Mouse (Mus musculus): ENCODE results near the gene Phf23. TPM values are rescaled to one million over a fixed set of nuclear protein-coding genes. Genes with fewer than 3 reads are reported as not detected.
"Not testable (repeated sequence)": the region's sequence is repeated elsewhere in the genome, so short reads cannot be mapped to it uniquely, and the experiment has no call there.

The Phf23 gene
- polyA plus RNA-seq, 1 experiment from 2014 or later: 27.5 TPM

- Histone ChIP-seq H3K4me2 (ENCODE audit: low read length) (no peak overlapping the region), H3K36me3 (ENCODE audit: control insufficient read depth, insufficient read depth, low read length) (no peaks in the 10 kb centered on the region), H3K27me3 (ENCODE audit: control insufficient read depth, insufficient read depth, low read length) (no peaks in the 10 kb centered on the region; the same call in 1 of the 2 replicates), H3K9me3 (ENCODE audit: control insufficient read depth, low read length) (no peaks in the 10 kb centered on the region), H3K4me1 (ENCODE audit: control insufficient read depth in 2 of 2, insufficient read depth in 2 of 2, low read length in 2 of 2) (peaks cover 5 to 11% of the 10 kb centered on the region in 2 experiments), H3K9ac (ENCODE audit: low read length) (no peak overlapping the region), H3K4me3 (ENCODE audit: control insufficient read depth in 1 of 2, insufficient read depth in 1 of 2, low read depth in 1 of 2, low read length in 2 of 2) (no peak overlapping the region), H3K27ac (replicated peaks in 1 of 2; ENCODE audit: control insufficient read depth in 1 of 2, insufficient read depth in 1 of 2, low read depth in 2 of 2, low read length in 2 of 2) (no peak overlapping the region)
- no peak for ATAC-seq (ENCODE audit: insufficient number of reproducible peaks, insufficient read depth, low FRiP score, low read depth)
- WGBS: 54% methylated on average over 1 of the region's 1 CpGs
Measured at GRCm38 (mm10) chr11:69952274-69952673, 43.3 kb upstream of the Phf23 start.

DNA sequence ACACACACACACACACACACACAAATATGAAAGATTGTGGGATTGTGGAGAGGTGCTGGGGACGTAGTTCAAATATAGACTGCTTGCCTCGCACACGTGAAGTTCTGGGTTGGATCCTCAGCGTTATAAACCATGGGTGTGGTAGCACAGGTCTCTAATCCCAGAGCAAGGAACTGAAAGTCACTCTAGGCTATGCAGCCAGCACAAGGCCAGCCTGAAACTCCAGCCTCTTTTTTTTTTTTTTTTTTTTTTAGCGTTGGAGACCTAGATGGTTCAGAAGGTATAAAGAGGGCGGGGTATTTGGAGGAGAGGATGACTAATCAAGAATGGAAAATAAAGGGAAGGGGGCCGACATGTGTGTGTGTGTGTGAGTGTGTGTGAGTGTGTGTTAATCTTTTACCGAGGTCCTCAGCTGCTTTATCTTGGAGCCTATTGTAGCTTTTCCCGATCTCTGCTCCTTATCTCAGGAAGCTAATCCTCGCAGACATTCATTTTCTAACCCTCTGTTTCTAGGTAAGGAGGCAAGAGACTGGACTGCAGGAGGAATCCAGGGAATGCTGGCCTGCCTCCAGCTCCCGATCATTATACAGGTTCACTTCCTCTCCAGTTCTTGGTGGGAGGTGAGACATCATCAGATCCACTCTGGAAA is 42.2 kb upstream of the Phf23 start:
- WGBS: 23% methylated on average over 11 of the region's 11 CpGs
- no peak overlapping the region for H3K9ac ChIP-seq (ENCODE audit: low read length)

GRCm38 (mm10) chr11:69955618-69956017 is 40.0 kb upstream of the Phf23 start:
- not testable (repeated sequence) for H3K27me3 ChIP-seq (ENCODE audit: control insufficient read depth, insufficient read depth, low read length); ATAC-seq (ENCODE audit: insufficient number of reproducible peaks, insufficient read depth, low FRiP score, low read depth); H3K4me3 ChIP-seq (ENCODE audit: control insufficient read depth in 1 of 2, insufficient read depth in 1 of 2, low read depth in 1 of 2, low read length in 2 of 2); H3K9me3 ChIP-seq (ENCODE audit: control insufficient read depth, low read length); H3K27ac ChIP-seq (replicated peaks in 1 of 2; ENCODE audit: control insufficient read depth in 1 of 2, insufficient read depth in 1 of 2, low read depth in 2 of 2, low read length in 2 of 2); H3K36me3 ChIP-seq (ENCODE audit: control insufficient read depth, insufficient read depth, low read length); H3K4me1 ChIP-seq (ENCODE audit: control insufficient read depth in 2 of 2, insufficient read depth in 2 of 2, low read length in 2 of 2); H3K4me2 ChIP-seq (ENCODE audit: low read length); H3K9ac ChIP-seq (ENCODE audit: low read length)
- 66% methylated on average over 3 of the region's 4 CpGs for WGBS

More for the DNA sequence above, 42.2 kb upstream of the Phf23 start:
- Histone ChIP-seq H3K4me3 (ENCODE audit: control insufficient read depth in 1 of 2, insufficient read depth in 1 of 2, low read depth in 1 of 2, low read length in 2 of 2) (no peak overlapping the region), H3K9me3 (ENCODE audit: control insufficient read depth, low read length) (no peaks in the 10 kb centered on the region), H3K4me1 (ENCODE audit: control insufficient read depth in 2 of 2, insufficient read depth in 2 of 2, low read length in 2 of 2) (peaks cover 4 to 11% of the 10 kb centered on the region in 2 experiments), H3K36me3 (ENCODE audit: control insufficient read depth, insufficient read depth, low read length) (no peaks in the 10 kb centered on the region), H3K27me3 (ENCODE audit: control insufficient read depth, insufficient read depth, low read length) (no peaks in the 10 kb centered on the region; the same call in 1 of the 2 replicates), H3K4me2 (ENCODE audit: low read length) (0 out of 2 replicates have a peak overlapping the region, but pooled peaks have one; percentile 6), H3K27ac (replicated peaks in 1 of 2; ENCODE audit: control insufficient read depth in 1 of 2, insufficient read depth in 1 of 2, low read depth in 2 of 2, low read length in 2 of 2) (no peak overlapping the region)
- ATAC-seq (ENCODE audit: insufficient number of reproducible peaks, insufficient read depth, low FRiP score, low read depth): no peak

DNA sequence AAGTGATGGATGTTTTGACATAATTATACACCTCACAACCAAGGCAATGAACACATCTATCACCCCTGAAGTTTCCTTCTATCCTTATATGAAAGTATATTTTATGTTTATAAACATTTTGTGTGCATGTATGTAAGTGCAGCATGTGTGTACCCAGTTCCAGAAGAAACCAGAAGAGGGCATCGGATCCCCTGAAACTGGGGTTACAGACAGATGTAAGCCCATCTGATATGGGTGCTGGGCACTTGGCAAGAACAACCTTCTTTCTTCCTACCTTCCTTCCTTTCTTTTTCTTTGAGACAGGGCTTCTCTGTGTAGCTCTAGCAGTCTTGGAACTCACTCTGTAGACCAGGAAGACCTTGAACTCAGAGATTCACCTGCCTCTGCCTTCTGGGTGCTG is 39.4 kb upstream of the Phf23 start:
- Histone ChIP-seq H3K9me3 (ENCODE audit: control insufficient read depth, low read length) (no peaks in the 10 kb centered on the region), H3K4me1 (ENCODE audit: control insufficient read depth in 2 of 2, insufficient read depth in 2 of 2, low read length in 2 of 2) (peaks cover 0 to 7% of the 10 kb centered on the region in 2 experiments; a peak in 2 of 4 replicates), H3K9ac (ENCODE audit: low read length) (no peak overlapping the region), H3K4me3 (ENCODE audit: control insufficient read depth in 1 of 2, insufficient read depth in 1 of 2, low read depth in 1 of 2, low read length in 2 of 2) (no peak overlapping the region), H3K27me3 (ENCODE audit: control insufficient read depth, insufficient read depth, low read length) (peaks cover 8% of the 10 kb centered on the region; the same call in 1 of the 2 replicates), H3K36me3 (ENCODE audit: control insufficient read depth, insufficient read depth, low read length) (no peaks in the 10 kb centered on the region), H3K27ac (replicated peaks in 1 of 2; ENCODE audit: control insufficient read depth in 1 of 2, insufficient read depth in 1 of 2, low read depth in 2 of 2, low read length in 2 of 2) (no peak overlapping the region), H3K4me2 (ENCODE audit: low read length) (no peak overlapping the region)
- no peak for ATAC-seq (ENCODE audit: insufficient number of reproducible peaks, insufficient read depth, low FRiP score, low read depth)
- WGBS: 83% methylated on average over 1 of the region's 1 CpGs

- WGBS: 21% methylated on average over 5 of the region's 5 CpGs
Measured at GRCm38 (mm10) chr11:69960616-69961015, 35.0 kb upstream of the Phf23 start.

GRCm38 (mm10) chr11:69961841-69962240 is 33.7 kb upstream of the Phf23 start:
- Histone ChIP-seq H3K4me1 (ENCODE audit: control insufficient read depth in 2 of 2, insufficient read depth in 2 of 2, low read length in 2 of 2) (peaks cover 2 to 12% of the 10 kb centered on the region in 2 experiments; a peak in 3 of 4 replicates), H3K36me3 (ENCODE audit: control insufficient read depth, insufficient read depth, low read length) (no peaks in the 10 kb centered on the region), H3K4me2 (ENCODE audit: low read length) (no peak overlapping the region), H3K9ac (ENCODE audit: low read length) (no peak overlapping the region), H3K27me3 (ENCODE audit: control insufficient read depth, insufficient read depth, low read length) (peaks cover 61% of the 10 kb centered on the region), H3K9me3 (ENCODE audit: control insufficient read depth, low read length) (no peaks in the 10 kb centered on the region), H3K4me3 (ENCODE audit: control insufficient read depth in 1 of 2, insufficient read depth in 1 of 2, low read depth in 1 of 2, low read length in 2 of 2) (no peak overlapping the region), H3K27ac (replicated peaks in 1 of 2; ENCODE audit: control insufficient read depth in 1 of 2, insufficient read depth in 1 of 2, low read depth in 2 of 2, low read length in 2 of 2) (no peak overlapping the region)
- ATAC-seq (ENCODE audit: insufficient number of reproducible peaks, insufficient read depth, low FRiP score, low read depth): no peak
- 38% methylated on average over 5 of the region's 5 CpGs for whole genome bisulfite sequencing

More at GRCm38 (mm10) chr11:69960616-69961015, 35.0 kb upstream of the Phf23 start:
- H3K27ac ChIP-seq (replicated peaks in 1 of 2; ENCODE audit: control insufficient read depth in 1 of 2, insufficient read depth in 1 of 2, low read depth in 2 of 2, low read length in 2 of 2): no peak overlapping the region
- peaks cover 49% of the 10 kb centered on the region for H3K27me3 ChIP-seq (ENCODE audit: control insufficient read depth, insufficient read depth, low read length)
- ATAC-seq (ENCODE audit: insufficient number of reproducible peaks, insufficient read depth, low FRiP score, low read depth): no peak
- peaks cover 0 to 4% of the 10 kb centered on the region in 2 experiments; a peak in 2 of 4 replicates for H3K4me1 ChIP-seq (ENCODE audit: control insufficient read depth in 2 of 2, insufficient read depth in 2 of 2, low read length in 2 of 2)
- no peaks in the 10 kb centered on the region for H3K9me3 ChIP-seq (ENCODE audit: control insufficient read depth, low read length)
- H3K36me3 ChIP-seq (ENCODE audit: control insufficient read depth, insufficient read depth, low read length): no peaks in the 10 kb centered on the region
- no peak overlapping the region for H3K4me2 ChIP-seq (ENCODE audit: low read length)
- no peak overlapping the region for H3K4me3 ChIP-seq (ENCODE audit: control insufficient read depth in 1 of 2, insufficient read depth in 1 of 2, low read depth in 1 of 2, low read length in 2 of 2)
- H3K9ac ChIP-seq (ENCODE audit: low read length): no peak overlapping the region

GRCm38 (mm10) chr11:69964650-69965270 is 30.8 kb upstream of the Phf23 start, which contains the start of gene Cldn7:
Gene Cldn7 (plus strand): TSS chr11:69964779.
- peaks cover 18% of the 10 kb centered on the region for H3K36me3 ChIP-seq (ENCODE audit: control insufficient read depth, insufficient read depth, low read length)
- no peak within 1 kb of the TSS for H3K27ac ChIP-seq (replicated peaks in 1 of 2; ENCODE audit: control insufficient read depth in 1 of 2, insufficient read depth in 1 of 2, low read depth in 2 of 2, low read length in 2 of 2)
- peak within 1 kb of the TSS; percentile 84 for H3K4me2 ChIP-seq (ENCODE audit: low read length)
- H3K9ac ChIP-seq (ENCODE audit: low read length): 0 out of 2 replicates have a peak within 1 kb of the TSS, but pooled peaks have one; percentile 1
- H3K9me3 ChIP-seq (ENCODE audit: control insufficient read depth, low read length): no peaks in the 10 kb centered on the region
- H3K4me3 ChIP-seq (ENCODE audit: control insufficient read depth in 1 of 2, insufficient read depth in 1 of 2, low read depth in 1 of 2, low read length in 2 of 2): peak within 1 kb of the TSS in 1 of 2 experiments; percentile 44; a peak in 2 of 4 replicates
- ATAC-seq (ENCODE audit: insufficient number of reproducible peaks, insufficient read depth, low FRiP score, low read depth): no peak
- H3K27me3 ChIP-seq (ENCODE audit: control insufficient read depth, insufficient read depth, low read length): peaks cover 63% of the 10 kb centered on the region
- H3K4me1 ChIP-seq (ENCODE audit: control insufficient read depth in 2 of 2, insufficient read depth in 2 of 2, low read length in 2 of 2): peaks cover 4 to 14% of the 10 kb centered on the region in 2 experiments; a peak in 3 of 4 replicates
- WGBS: 9% methylated on average over 24 of the region's 24 CpGs
